Mouse (Mus musculus) hindbrain, embryonic 15.5 days (tissue): ENCODE measurements around the gene Megf9. TPM values are rescaled to one million over a fixed set of nuclear protein-coding genes. Genes with fewer than 3 reads are reported as not detected.

ENCODE experiments used
- polyA plus RNA-seq: library from polyadenylated mRNA; unstranded; fragments of >200 nt; fragmentation: Nextera tagmentation; extraction: Ambion mirVana; gene quantifications from 2 replicates; pipeline ENCODE4 v1.2.1, GENCODE M21; 2015

Megf9 gene
- polyA plus RNA-seq, 1 experiment from 2014 or later, result 32.0 TPM

Other genes with a start within 250 kb of the Megf9 start
- 8.9 and 10.2 TPM in 2 replicates for gene Cdk5rap2, start 124.6 kb downstream of the Megf9 start, polyA plus RNA-seq